Mouse (Mus musculus) kidney, embryonic 15.5 days (tissue): ENCODE data around the gene Zfyve27. TPM values are rescaled to one million over a fixed set of nuclear protein-coding genes. Genes with fewer than 3 reads are reported as not detected.
A peak's percentile ranks its signal among the peaks of the same experiment; 100 is the strongest.

Experiments used
- ATAC-seq: fragments of 200-750 bp; cut with Nextera tagmentation; replicated peaks from 2 replicates; pipeline ENCODE4 v1.8.0; 2017; ENCODE audit warnings: moderate TSS enrichment; ENCODE audit not compliant: low FRiP score
- H3K27ac ChIP-seq: fragments of 300-500 bp; sonication (generic); 2 replicates; pipeline ENCODE4 v1.5.1; 2015; ENCODE audit warnings: mild to moderate bottlenecking, inconsistent platforms
- H3K27me3 ChIP-seq: fragments of 300-500 bp; sonication (generic); 2 replicates; pipeline ENCODE4 v1.6.1; 2015; ENCODE audit warnings: inconsistent platforms
- H3K36me3 ChIP-seq: fragments of 300-500 bp; sonication (generic); 2 replicates; pipeline ENCODE4 v1.6.1; 2015; ENCODE audit warnings: inconsistent platforms
- H3K4me1 ChIP-seq: fragments of 300-500 bp; sonication (generic); 2 replicates; pipeline ENCODE4 v1.6.1; 2015; ENCODE audit warnings: inconsistent platforms
- H3K4me2 ChIP-seq: fragments of 300-500 bp; sonication (generic); 2 replicates; pipeline ENCODE4 v1.6.1; 2015; ENCODE audit warnings: moderate library complexity, mild to moderate bottlenecking, inconsistent platforms
- H3K4me3 ChIP-seq: fragments of 300-500 bp; sonication (generic); replicated peaks from 2 replicates; pipeline ENCODE4 v1.5.1; 2015; ENCODE audit warnings: mild to moderate bottlenecking, inconsistent platforms
- H3K9ac ChIP-seq: fragments of 300-500 bp; sonication (generic); 2 replicates; pipeline ENCODE4 v1.6.1; 2015; ENCODE audit warnings: mild to moderate bottlenecking, inconsistent platforms
- H3K9me3 ChIP-seq: fragments of 300-500 bp; sonication (generic); replicated peaks from 2 replicates; pipeline ENCODE4 v1.6.1; 2016; ENCODE audit warnings: inconsistent platforms
- WGBS: fragments of 180-500 bp; shearing (Covaris S2); methylation state at CpG from one replicate; pipeline ENCODE4 v1.1.7; 2015; ENCODE audit warnings: mixed read lengths; 5-methylcytosine and 5-hydroxymethylcytosine counted together
- polyA plus RNA-seq: library from polyadenylated mRNA; unstranded; fragments of >200 nt; fragmentation: Nextera tagmentation; extraction: Ambion mirVana; gene quantifications from 2 replicates; pipeline ENCODE4 v1.2.1, GENCODE M21; 2015

Zfyve27 gene
- polyA plus RNA-seq, result 26.5 and 29.4 TPM in 2 replicates

DNA sequence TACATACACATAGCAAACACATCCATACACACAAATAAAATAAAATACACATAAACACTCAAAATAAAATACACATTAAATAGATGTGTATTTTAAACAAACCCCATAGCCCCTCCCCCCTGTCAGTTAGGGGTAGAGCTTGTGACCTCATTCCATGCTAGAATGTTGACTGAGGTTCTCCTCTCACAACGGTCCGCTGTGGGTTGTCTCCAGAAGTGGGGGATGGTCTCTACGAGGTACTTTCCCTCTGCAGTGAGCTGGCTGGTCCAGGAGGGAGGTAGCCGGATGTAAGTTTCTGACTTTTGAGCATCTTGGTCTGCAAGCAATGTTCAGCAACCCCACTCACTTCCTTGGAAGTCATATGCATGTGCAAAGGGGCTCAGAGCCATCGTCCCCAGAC is at the start of gene Zfyve27:
Gene Zfyve27 (plus strand): TSS at position 188 of the 400 bp plus-strand sequence.
- peaks cover 19% of the 10 kb centered on the region for H3K27me3 ChIP-seq
- peaks cover 29% of the 10 kb centered on the region for H3K4me1 ChIP-seq
- H3K9me3 ChIP-seq, result no peaks in the 10 kb centered on the region
- H3K4me2 ChIP-seq, result peak within 1 kb of the TSS; percentile 5
- H3K27ac ChIP-seq, result peak within 1 kb of the TSS; percentile 52; the same call in 1 of the 2 replicates
- H3K9ac ChIP-seq, result no peak within 1 kb of the TSS
- H3K4me3 ChIP-seq, result no peak within 1 kb of the TSS
- ATAC-seq, result no peak
- 33% methylated on average over 5 of the region's 5 CpGs for WGBS
- no peaks in the 10 kb centered on the region for H3K36me3 ChIP-seq

- H3K9me3 ChIP-seq, result no peaks in the 10 kb centered on the region
- ATAC-seq, result no peak
- no peak overlapping the region for H3K4me2 ChIP-seq
- peaks cover 82% of the 10 kb centered on the region for H3K36me3 ChIP-seq
- no peak overlapping the region for H3K27ac ChIP-seq
- H3K9ac ChIP-seq, result no peak overlapping the region
- H3K4me3 ChIP-seq, result no peak overlapping the region
- H3K4me1 ChIP-seq, result no peaks in the 10 kb centered on the region
- WGBS, result 89% methylated on average over 4 of the region's 4 CpGs
- no peaks in the 10 kb centered on the region for H3K27me3 ChIP-seq
These were observed 47.9 kb upstream of the Zfyve27 start for GRCm38 (mm10) chr19:42115783-42116335.

DNA sequence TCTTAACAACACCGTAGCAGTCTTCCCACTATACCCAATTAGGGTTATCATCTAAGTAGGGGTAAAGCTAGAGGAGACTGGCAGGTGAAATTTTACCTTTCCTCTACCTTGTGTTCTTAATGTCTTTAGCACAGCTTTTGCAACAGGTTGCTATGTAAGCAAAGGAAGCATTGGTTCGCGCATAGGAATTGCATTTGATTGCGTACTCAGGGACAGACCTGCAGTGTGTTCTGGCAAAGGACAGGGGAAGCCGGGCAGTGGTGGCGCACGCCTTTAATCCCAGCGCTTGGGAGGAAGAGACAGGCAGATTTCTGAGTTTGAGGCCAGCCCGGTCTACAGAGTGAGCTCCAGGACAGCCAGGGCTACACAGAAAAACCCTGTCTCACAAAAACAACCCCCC is 45.6 kb upstream of the Zfyve27 start:
- Histone ChIP-seq H3K4me2 (no peak overlapping the region), H3K4me1 (no peaks in the 10 kb centered on the region), H3K27ac (no peak overlapping the region), H3K9ac (no peak overlapping the region), H3K9me3 (no peaks in the 10 kb centered on the region), H3K36me3 (peaks cover 97% of the 10 kb centered on the region), H3K4me3 (no peak overlapping the region), H3K27me3 (no peaks in the 10 kb centered on the region)
- WGBS, result 96% methylated on average over 9 of the region's 9 CpGs
- ATAC-seq, result no peak

DNA sequence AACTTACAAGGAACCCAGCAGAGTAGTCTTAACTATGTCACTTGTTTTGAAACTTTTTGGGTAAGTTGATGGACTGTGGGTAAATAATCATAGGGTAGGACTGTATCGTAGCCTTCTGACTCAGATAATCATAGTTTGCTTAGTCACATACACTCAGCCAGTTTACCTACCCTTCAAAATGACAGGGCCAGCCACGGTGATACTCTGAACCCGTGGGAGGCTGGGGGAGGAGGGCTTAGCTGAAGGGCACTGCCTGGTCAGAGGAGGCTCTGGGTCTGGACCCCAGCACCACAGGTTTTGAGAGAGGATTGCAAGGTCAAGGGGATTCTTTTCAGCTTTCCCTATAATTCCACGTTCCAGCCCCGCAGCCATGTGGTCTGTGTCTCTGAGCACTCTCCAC is 45.2 kb upstream of the Zfyve27 start:
- Histone ChIP-seq H3K36me3 (peaks cover 97% of the 10 kb centered on the region), H3K9ac (no peak overlapping the region), H3K4me2 (no peak overlapping the region), H3K4me1 (no peaks in the 10 kb centered on the region), H3K27ac (no peak overlapping the region), H3K27me3 (no peaks in the 10 kb centered on the region), H3K9me3 (no peaks in the 10 kb centered on the region), H3K4me3 (no peak overlapping the region)
- 54% methylated on average over 5 of the region's 5 CpGs for WGBS
- ATAC-seq, result no peak

DNA sequence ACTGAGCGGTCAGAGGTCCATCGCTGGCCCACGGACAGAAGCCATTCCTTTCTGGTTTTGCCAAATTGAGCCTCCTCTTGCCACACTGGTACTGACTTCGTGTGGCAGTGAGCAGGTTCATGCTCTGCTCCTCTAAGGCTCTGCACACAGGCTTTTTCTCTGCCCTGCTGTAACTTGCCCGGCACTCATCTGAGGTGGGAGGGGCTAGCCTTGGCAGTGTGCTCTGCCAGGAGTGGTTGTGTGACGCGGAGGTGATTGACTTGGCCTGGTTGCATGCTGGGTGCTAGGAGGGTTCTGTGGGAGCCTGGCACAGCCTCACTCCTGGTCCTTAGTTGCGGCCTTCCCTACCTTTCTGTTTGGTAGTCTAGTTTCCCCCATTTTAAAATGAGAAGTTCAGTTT is 43.3 kb upstream of the Zfyve27 start:
- Histone ChIP-seq H3K4me3 (no peak overlapping the region), H3K36me3 (peaks cover 92% of the 10 kb centered on the region), H3K27ac (no peak overlapping the region), H3K27me3 (no peaks in the 10 kb centered on the region), H3K9me3 (no peaks in the 10 kb centered on the region), H3K4me1 (no peaks in the 10 kb centered on the region), H3K4me2 (no peak overlapping the region), H3K9ac (no peak overlapping the region)
- no peak for ATAC-seq
- WGBS, result 91% methylated on average over 8 of the region's 8 CpGs

DNA sequence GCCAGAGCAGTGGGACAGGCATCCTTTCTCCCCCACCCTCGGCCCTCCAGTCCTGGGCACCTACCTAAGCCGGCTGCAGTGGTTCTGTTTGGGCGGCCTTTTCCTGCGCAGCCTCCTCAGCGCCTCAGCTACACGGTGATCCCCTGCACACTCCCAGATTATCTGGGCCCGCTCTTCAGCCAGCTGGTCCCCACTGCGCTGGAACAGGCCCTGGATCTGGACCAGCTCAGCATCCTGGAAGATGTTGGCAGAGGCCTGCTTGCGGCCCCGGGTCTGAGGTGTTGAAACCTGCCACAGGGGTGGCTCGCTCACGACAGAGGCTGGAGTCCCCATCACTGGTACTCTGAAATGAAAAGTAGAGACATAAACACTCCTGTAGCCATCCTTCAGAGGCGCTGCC is 39.1 kb upstream of the Zfyve27 start:
- Histone ChIP-seq H3K4me3 (no peak overlapping the region), H3K27me3 (no peaks in the 10 kb centered on the region; the same call in 1 of the 2 replicates), H3K27ac (no peak overlapping the region), H3K9me3 (no peaks in the 10 kb centered on the region), H3K36me3 (peaks cover 53% of the 10 kb centered on the region), H3K4me1 (peaks cover 14% of the 10 kb centered on the region), H3K4me2 (no peak overlapping the region), H3K9ac (no peak overlapping the region)
- WGBS, result 85% methylated on average over 13 of the region's 13 CpGs
- no peak for ATAC-seq

DNA sequence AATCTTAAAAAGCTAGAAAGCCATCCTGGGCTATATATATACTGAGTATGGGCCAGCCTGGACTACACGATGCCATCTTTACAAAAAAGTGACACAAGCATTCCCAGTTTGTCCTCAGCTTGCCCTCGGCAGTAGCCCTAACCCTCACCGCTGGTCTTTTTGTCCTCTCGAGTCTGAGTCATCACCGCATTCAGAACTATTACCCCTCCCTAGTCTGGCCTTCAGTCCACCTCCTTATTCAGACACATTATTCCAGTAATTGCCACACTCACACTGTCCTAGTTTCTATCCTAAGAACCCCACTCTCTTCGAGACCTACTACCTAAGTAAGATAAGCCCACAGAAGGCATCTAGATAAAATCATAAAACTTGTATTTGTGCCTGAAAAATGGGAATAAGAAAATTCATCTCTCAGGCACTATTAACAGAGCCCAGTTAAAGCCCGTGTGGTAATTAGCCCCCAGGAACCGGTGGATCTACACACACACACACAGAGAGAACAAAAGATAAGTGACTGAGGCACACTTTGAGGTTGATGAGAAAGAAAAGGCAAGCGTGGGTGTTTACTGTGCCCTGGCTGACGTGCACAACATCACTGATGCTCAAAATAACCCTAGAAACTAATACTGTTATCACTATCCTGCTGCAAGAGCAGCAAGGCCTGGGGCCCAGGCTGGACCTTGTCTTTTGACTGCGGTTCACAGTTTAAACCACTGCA is 38.1 kb upstream of the Zfyve27 start:
- H3K4me3 ChIP-seq, result no peak overlapping the region
- 87% methylated on average over 11 of the region's 11 CpGs for WGBS
- ATAC-seq, result no peak
- no peak overlapping the region for H3K9ac ChIP-seq
- no peak overlapping the region for H3K27ac ChIP-seq
- no peaks in the 10 kb centered on the region; the same call in 1 of the 2 replicates for H3K27me3 ChIP-seq
- H3K4me2 ChIP-seq, result no peak overlapping the region
- H3K9me3 ChIP-seq, result no peaks in the 10 kb centered on the region
- peaks cover 18% of the 10 kb centered on the region for H3K4me1 ChIP-seq
- peaks cover 43% of the 10 kb centered on the region for H3K36me3 ChIP-seq

DNA sequence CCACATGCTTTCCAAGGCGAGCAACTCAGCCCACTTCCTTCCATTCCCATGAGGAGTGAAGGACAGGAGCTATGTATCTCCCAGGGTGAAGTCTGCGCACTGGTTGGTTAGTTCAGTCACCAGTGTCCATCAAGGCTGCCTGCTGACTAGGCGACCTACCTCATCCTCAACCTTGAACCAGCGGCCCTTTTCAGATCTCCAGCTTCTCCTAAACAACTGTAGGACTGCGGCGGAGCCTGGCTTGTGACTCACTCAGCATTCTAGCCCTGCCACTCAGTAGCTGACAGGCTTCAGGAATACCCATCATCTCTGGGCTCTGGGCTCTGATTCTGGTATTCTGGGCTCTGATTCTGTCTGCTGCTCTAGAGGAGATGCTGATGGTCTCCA is 37.5 kb upstream of the Zfyve27 start:
- 92% methylated on average over 6 of the region's 6 CpGs for WGBS
- H3K4me3 ChIP-seq, result no peak overlapping the region
- H3K9ac ChIP-seq, result no peak overlapping the region
- peaks cover 38% of the 10 kb centered on the region for H3K36me3 ChIP-seq
- no peak overlapping the region for H3K27ac ChIP-seq
- no peak for ATAC-seq
- H3K9me3 ChIP-seq, result no peaks in the 10 kb centered on the region
- H3K4me1 ChIP-seq, result peaks cover 22% of the 10 kb centered on the region
- no peaks in the 10 kb centered on the region; the same call in 1 of the 2 replicates for H3K27me3 ChIP-seq
- no peak overlapping the region for H3K4me2 ChIP-seq

DNA sequence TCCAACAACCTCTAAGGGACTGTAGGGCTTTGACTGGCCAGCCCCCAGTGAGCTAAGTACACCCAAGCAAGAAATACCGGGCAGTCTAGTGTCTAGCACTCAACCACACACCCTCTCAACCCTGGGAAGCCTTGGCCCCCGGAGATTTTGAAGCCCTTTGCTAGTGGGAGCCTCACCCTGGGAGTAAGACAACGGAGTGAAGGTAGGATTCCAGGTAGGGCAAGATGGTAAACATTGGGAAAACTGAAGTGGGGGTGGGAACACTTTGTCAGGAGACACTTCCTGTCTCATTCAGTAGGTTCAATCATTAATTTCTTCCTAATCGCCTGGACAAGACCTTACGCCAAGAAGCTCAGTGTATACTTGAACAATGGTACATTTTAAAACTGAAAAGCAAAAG is 36.7 kb upstream of the Zfyve27 start:
- H3K9ac ChIP-seq, result no peak overlapping the region
- no peak for ATAC-seq
- peaks cover 30% of the 10 kb centered on the region for H3K36me3 ChIP-seq
- no peak overlapping the region for H3K4me2 ChIP-seq
- no peaks in the 10 kb centered on the region; the same call in 1 of the 2 replicates for H3K27me3 ChIP-seq
- H3K9me3 ChIP-seq, result no peaks in the 10 kb centered on the region
- H3K4me3 ChIP-seq, result no peak overlapping the region
- peaks cover 25% of the 10 kb centered on the region for H3K4me1 ChIP-seq
- no peak overlapping the region for H3K27ac ChIP-seq
- 93% methylated on average over 5 of the region's 5 CpGs for WGBS

GRCm38 (mm10) chr19:42128052-42128740 is 35.6 kb upstream of the Zfyve27 start:
- peaks cover 18% of the 10 kb centered on the region for H3K36me3 ChIP-seq
- 5% methylated on average over 23 of the region's 23 CpGs for WGBS
- peaks cover 25% of the 10 kb centered on the region for H3K4me1 ChIP-seq
- peak overlapping the region; percentile 91 for H3K27ac ChIP-seq
- H3K27me3 ChIP-seq, result no peaks in the 10 kb centered on the region; the same call in 1 of the 2 replicates
- peak overlapping the region; percentile 69 for H3K4me3 ChIP-seq
- peak overlapping the region; percentile 96 for H3K4me2 ChIP-seq
- H3K9ac ChIP-seq, result peak overlapping the region; percentile 78
- H3K9me3 ChIP-seq, result no peaks in the 10 kb centered on the region
- no peak for ATAC-seq

DNA sequence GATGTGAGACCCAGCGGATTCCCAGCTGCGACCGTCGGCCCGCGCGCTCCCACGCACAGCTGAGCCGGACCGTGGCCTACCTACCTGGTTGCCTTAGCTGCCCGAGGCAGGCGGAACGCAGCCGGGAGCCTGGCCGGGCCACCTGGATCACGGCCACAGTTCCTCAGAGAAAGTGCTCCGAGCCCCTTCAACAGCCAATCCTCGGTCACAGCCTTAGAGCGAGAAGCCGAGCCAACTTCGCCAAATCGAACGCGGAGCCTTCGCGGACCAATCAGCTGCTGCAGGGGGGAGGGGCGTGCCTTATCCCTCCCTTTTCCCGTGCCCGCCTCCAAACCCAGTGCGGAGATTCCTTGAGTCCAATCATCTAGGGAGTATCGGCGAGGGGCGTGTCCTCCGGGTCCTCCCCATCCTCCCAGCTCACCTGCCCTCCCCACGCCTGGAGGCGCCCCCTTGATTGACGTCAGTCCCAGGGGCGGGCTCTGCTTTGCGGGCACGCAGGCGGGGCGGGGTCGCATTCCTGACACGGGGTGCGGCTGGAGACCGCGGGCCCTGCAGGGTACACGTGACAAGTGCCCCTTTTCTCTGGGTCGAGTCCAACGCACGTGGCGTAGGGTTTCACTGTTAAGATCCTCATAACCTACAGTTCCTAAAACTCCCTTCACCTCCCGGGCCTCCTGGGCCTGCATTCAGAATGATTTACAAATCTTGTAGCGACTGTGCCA is 34.8 kb upstream of the Zfyve27 start, which contains the start of gene Avpi1:
Gene Avpi1 (minus strand): TSS at position 273 of the 722 bp plus-strand sequence.
- Histone ChIP-seq H3K9ac (peak within 1 kb of the TSS; percentile 78), H3K9me3 (no peaks in the 10 kb centered on the region), H3K27ac (peak within 1 kb of the TSS; percentile 91), H3K27me3 (no peaks in the 10 kb centered on the region; the same call in 1 of the 2 replicates), H3K4me3 (peak within 1 kb of the TSS; percentile 69), H3K4me2 (peak within 1 kb of the TSS; percentile 96), H3K4me1 (peaks cover 25% of the 10 kb centered on the region), H3K36me3 (peaks cover 12% of the 10 kb centered on the region)
- ATAC-seq, result peak; percentile 97
- 0% methylated on average over 54 of the region's 54 CpGs for WGBS
